Mouse (Mus musculus): ENCODE measurements around the gene B4gat1.
A peak's percentile ranks its signal among the peaks of the same experiment; 100 is the strongest.

Gene B4gat1

GRCm38 (mm10) chr19:5058801-5059771, 20.5 kb downstream of the B4gat1 start:
- peak; percentile 43 for DNase-seq (ENCODE audit: inconsistent ontology term)

GRCm38 (mm10) chr19:5060365-5061330, 22.0 kb downstream of the B4gat1 start:
- DNase-seq (ENCODE audit: inconsistent ontology term): no peak

GRCm38 (mm10) chr19:5062041-5062440, 23.4 kb downstream of the B4gat1 start:
- DNase-seq (ENCODE audit: inconsistent ontology term): no peak

DNA sequence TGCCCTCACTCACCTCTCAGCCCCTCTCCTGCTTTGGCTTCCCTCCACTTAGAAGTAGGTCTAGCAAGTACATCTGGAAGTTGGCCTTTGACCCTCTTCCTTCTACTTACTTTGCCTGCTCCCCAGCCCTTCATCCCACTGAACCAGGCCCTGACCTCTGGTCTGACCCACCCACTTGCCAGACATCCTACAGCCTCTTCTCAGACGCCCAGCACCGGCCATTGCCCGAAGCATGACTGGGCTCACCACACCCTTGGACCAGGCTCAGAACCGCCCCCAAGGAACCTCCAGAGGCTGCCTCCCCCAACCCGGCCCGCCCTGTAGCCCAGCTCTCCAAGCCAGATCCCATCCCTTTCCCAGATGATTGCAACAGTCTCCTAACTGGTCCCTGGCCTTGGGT, 23.8 kb downstream of the B4gat1 start:
- DNase-seq (ENCODE audit: inconsistent ontology term): no peak

GRCm38 (mm10) chr19:5065104-5065503, 26.5 kb downstream of the B4gat1 start:
- DNase-seq (ENCODE audit: inconsistent ontology term): peak; percentile 24

DNA sequence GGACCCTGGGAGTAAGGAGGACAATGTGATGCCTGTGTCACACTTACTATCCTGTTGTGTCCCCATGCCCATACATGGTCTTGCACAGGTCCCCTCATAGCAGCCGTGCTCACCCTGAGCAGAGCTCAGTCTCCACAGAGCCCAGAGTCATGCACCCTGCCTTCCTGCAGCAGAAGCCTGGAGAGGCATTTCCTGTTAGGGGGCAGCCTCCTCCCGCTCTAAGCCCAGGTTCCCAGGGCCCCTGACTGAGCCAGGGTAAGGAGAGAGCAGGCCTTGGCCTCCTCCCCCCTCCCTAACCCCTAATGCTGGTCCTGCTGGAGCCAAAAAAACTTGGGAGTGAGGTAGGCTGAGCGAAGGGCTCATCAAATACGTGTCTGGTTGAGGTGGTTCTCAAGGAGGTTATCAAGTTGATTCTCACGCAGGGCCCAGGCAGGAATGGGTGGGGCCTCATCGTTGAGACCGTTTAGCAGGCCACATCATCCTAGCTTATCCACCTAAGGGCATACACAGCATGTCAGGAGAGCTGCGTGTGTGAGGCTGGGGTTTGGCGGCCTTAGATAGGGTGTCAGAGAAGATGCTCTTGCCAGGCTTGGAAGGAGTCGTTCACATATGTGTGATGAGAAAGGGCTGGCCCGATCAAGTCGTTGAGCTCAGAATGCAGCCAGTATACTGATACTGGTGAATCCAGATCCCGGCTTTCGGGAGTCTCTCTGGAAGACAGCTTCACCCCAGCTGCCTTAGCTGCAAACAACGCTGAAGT, 28.6 kb downstream of the B4gat1 start:
- no peak for DNase-seq (ENCODE audit: inconsistent ontology term)

- peak; percentile 81 for DNase-seq (ENCODE audit: inconsistent ontology term)
Observed at GRCm38 (mm10) chr19:5067867-5068569, 29.4 kb downstream of the B4gat1 start, which contains the start of gene Cd248. Gene Cd248 (plus strand): TSS chr19:5068078.

GRCm38 (mm10) chr19:5068570-5069234, 30.1 kb downstream of the B4gat1 start:
- DNase-seq (ENCODE audit: inconsistent ontology term): no peak

GRCm38 (mm10) chr19:5069486-5069885, 30.9 kb downstream of the B4gat1 start:
- DNase-seq (ENCODE audit: inconsistent ontology term): no peak

- no peak for DNase-seq (ENCODE audit: inconsistent ontology term)
Observed at GRCm38 (mm10) chr19:5069978-5070377, 31.4 kb downstream of the B4gat1 start.

GRCm38 (mm10) chr19:5071077-5071476, 32.5 kb downstream of the B4gat1 start:
- no peak for DNase-seq (ENCODE audit: inconsistent ontology term)

- DNase-seq (ENCODE audit: inconsistent ontology term): peak; percentile 88
Observed at GRCm38 (mm10) chr19:5071545-5072369, 33.1 kb downstream of the B4gat1 start.

DNA sequence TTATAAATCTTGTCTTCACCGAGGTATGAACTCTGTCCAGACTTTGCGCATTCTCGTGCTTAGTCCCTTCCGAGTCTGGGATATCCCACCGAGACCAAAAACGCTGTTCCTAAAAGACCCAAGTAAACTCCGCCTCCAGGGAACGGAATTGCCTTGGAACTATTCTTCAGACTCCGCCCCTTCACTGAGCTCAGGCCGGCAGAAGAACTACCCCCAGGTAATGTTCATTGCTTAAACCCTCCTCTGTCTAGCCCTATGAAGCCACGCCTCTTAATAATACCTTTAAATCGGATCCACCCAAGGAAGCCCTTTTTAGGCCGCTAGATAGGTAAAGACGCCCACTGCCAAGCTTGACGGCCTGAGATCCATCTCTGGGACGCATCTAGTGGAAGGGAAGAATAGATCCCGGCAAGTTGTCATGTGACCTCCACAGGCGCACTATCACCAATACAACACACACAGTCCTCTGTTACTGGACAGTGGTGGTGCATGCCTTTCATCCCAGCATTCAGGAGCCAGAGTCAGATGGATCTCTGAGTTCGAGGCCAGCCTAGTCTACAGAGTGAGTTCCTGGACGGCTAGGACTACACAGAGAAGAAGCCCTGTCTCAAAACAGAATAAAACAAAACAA, 33.9 kb downstream of the B4gat1 start:
- DNase-seq (ENCODE audit: inconsistent ontology term): no peak

DNA sequence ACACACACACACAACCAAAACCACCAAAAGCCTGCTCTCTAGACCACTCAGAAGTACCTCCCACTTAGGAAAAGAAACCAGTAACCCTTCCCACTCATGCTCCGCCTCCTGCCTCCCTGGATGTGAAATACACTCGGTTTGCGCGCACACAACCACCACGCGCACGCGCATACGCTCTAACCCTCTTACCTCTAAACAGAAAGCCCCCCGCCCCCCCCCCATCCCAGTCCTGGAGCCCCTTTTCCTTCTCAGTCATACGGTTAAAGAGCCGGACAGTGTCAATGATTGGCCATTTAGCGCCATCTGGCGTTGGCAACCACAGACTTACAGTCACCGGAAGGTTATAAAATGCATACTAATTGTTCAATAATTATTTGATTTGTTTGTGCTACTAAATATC, 34.4 kb downstream of the B4gat1 start:
- DNase-seq (ENCODE audit: inconsistent ontology term): peak; percentile 55

DNA sequence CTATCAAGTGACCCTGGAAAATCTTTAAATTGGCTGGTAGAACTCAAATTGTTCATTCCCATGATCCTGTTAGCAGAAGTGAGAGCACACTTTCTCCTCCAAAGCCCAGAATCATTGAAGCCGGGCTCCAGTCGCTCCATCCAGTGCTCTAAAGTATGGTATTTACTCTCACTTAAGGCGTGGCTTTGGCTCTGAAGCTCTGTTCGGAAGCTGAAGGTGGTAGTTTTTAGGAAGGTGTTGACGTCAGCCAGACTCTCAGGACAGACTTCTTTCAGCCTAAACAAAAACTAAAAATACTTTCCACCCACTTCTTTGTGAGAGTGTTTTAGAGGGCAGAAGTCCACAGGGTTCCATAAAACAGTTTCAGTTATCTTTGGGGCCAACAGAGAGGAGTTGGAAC, 34.9 kb downstream of the B4gat1 start:
- DNase-seq (ENCODE audit: inconsistent ontology term): no peak

- no peak for DNase-seq (ENCODE audit: inconsistent ontology term)
Observed at GRCm38 (mm10) chr19:5079279-5079678, 40.7 kb downstream of the B4gat1 start.

GRCm38 (mm10) chr19:5082005-5082404, 43.4 kb downstream of the B4gat1 start:
- DNase-seq (ENCODE audit: inconsistent ontology term): no peak

DNA sequence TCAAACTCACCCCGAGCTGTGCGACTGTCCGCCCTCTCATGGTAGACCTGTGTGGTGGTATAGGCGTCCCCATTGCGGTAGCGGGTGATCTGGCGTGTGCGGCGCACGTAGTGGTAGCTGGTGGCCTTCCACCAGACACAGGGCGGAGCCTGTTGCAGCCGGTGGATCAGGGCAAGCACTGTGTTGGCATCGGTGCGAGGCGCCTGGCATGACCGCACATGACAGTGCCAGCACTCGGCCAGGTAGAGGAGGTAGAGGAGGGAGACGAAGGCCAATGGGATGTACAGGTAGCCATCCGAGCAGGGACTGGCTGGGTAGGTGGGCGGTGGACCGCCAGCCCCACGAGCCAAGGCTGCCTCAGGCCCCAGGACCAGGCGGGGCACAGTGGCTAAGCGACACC, 44.0 kb downstream of the B4gat1 start:
- no peak for DNase-seq (ENCODE audit: inconsistent ontology term)
